Mouse (Mus musculus): ENCODE results near the gene Pgm5. TPM values are rescaled to one million over a fixed set of nuclear protein-coding genes. Genes with fewer than 3 reads are reported as not detected.
A peak's percentile ranks its signal among the peaks of the same experiment; 100 is the strongest.

Gene Pgm5
- polyA plus RNA-seq, 1 experiment from 2014 or later, result 4.8 TPM

DNA sequence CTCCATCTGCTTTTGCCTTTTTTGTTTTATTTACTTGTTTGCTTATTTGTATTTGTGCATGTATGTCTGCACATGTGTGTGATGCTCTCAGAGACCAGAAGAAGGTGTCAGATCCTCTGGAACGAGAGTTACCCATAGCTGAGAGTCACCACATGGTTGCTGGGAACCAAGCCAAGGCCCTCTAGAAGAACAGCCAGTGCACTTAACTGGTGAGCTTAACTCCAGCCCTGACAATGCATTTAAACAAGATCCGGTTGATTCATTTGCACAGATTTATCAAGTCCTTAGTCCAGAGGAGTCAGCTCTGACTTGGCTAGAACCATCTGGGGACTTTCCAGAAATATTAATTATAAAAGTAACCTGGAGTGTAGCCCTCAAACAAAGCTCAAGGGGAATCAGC lies 12.2 kb upstream of the Pgm5 start:
- WGBS, result 48% methylated on average over 2 of the region's 2 CpGs
- Histone ChIP-seq H3K4me1 (ENCODE audit: control insufficient read depth, insufficient read depth, low read length) (peaks cover 3% of the 10 kb centered on the region), H3K27me3 (replicated peaks; ENCODE audit: control insufficient read depth, insufficient read depth, low read length) (peaks cover 3% of the 10 kb centered on the region; the same call in 1 of the 2 replicates), H3K9ac (ENCODE audit: low read depth, low read length) (no peak overlapping the region), H3K27ac (ENCODE audit: low read length) (no peak overlapping the region), H3K4me2 (ENCODE audit: low read depth, low read length) (no peak overlapping the region), H3K36me3 (ENCODE audit: control insufficient read depth, insufficient read depth, low read length) (no peaks in the 10 kb centered on the region), H3K4me3 (ENCODE audit: low read length) (no peak overlapping the region), H3K9me3 (ENCODE audit: control insufficient read depth, low read length) (no peaks in the 10 kb centered on the region)
- ATAC-seq, result peak; percentile 29

DNA sequence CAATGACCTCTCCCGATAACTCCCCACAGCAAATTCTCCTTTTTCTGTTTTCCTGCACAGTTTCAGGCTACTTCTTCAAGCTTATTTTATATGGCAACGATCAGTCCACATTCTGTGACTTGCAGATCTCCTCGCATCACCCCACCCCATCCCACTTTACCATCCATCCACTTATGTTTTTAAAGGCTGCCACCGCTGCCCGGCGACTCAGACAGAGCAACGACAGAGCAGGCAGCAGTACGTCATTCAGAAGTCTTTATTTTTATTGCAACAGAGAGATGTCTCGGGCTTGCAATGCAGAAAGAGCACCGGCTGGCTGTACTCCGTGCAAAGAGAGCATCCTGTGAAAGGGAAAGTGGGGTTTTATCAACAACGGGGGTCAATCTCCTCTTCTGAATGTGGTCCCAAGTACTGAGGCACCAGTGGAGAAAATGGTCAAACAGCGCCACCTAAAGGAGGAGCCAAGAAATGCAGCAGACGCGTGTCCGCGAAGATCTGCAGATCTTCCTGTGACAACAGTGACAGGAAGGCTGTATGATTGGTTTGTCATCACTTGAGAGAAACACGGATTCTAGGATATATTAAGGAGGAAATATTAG lies 9.5 kb upstream of the Pgm5 start:
- peak overlapping the region; percentile 51 for H3K4me2 ChIP-seq (ENCODE audit: low read depth, low read length)
- H3K9ac ChIP-seq (ENCODE audit: low read depth, low read length), result peak overlapping the region; percentile 44
- 0 out of 2 replicates have a peak, but pooled peaks cover 3% of the 10 kb centered on the region for H3K9me3 ChIP-seq (ENCODE audit: control insufficient read depth, low read length)
- H3K4me3 ChIP-seq (ENCODE audit: low read length), result peak overlapping the region; percentile 40
- H3K27ac ChIP-seq (ENCODE audit: low read length), result no peak overlapping the region
- WGBS, result 13% methylated on average over 18 of the region's 18 CpGs
- no peaks in the 10 kb centered on the region for H3K36me3 ChIP-seq (ENCODE audit: control insufficient read depth, insufficient read depth, low read length)
- peaks cover 3% of the 10 kb centered on the region for H3K4me1 ChIP-seq (ENCODE audit: control insufficient read depth, insufficient read depth, low read length)
- H3K27me3 ChIP-seq (replicated peaks; ENCODE audit: control insufficient read depth, insufficient read depth, low read length), result 0 out of 2 replicates have a peak, but pooled peaks cover 3% of the 10 kb centered on the region
- ATAC-seq, result peak; percentile 80

DNA sequence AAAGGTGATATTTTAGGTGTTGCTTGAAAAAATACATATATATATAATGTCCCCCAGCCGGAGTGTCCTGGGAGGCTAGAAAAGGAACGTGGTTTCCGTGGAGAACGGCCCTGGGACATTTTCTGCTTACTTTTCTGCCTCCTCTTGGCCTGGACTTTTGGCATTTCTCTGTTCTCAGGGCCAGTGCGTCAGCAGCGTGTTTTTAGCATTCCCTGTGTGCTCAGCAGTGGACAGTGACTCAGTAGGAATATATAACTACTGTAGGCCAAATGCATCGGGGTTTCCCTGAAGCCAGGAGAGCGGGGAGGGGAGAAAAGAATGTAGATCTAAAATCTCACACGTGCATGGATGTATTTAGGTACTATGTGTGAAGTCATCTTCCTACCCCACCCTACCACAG lies 3.8 kb upstream of the Pgm5 start:
- ATAC-seq, result no peak
- Histone ChIP-seq H3K36me3 (ENCODE audit: control insufficient read depth, insufficient read depth, low read length) (no peaks in the 10 kb centered on the region), H3K4me2 (ENCODE audit: low read depth, low read length) (no peak overlapping the region)

DNA sequence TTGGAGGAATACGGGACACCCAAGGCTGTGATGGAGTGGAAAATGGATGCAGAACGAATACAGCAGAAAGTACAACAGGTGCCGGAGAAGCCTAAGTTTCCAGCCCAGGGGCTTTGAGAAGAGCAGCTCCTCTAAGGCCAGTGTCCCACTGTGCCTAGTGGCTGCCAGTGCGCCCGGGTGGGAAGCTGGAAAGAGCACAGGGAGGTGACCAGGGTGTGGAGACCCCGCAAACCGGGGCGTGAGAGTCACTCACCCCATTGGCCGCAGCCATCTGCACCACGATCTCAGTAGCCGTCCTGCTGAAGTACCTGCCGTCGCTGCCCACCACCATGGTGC lies 411 bp downstream of the Pgm5 start:
- WGBS, result 10% methylated on average over 13 of the region's 13 CpGs
- H3K27me3 ChIP-seq (replicated peaks; ENCODE audit: control insufficient read depth, insufficient read depth, low read length), result peaks cover 2% of the 10 kb centered on the region; the same call in 1 of the 2 replicates
- H3K4me3 ChIP-seq (ENCODE audit: low read length), result peak overlapping the region; percentile 69
- H3K36me3 ChIP-seq (ENCODE audit: control insufficient read depth, insufficient read depth, low read length), result no peaks in the 10 kb centered on the region
- peak overlapping the region; percentile 48 for H3K27ac ChIP-seq (ENCODE audit: low read length)
- H3K9me3 ChIP-seq (ENCODE audit: control insufficient read depth, low read length), result no peaks in the 10 kb centered on the region
- peak; percentile 56 for ATAC-seq
- peak overlapping the region; percentile 77 for H3K9ac ChIP-seq (ENCODE audit: low read depth, low read length)
- H3K4me1 ChIP-seq (ENCODE audit: control insufficient read depth, insufficient read depth, low read length), result peaks cover 3% of the 10 kb centered on the region
- peak overlapping the region; percentile 77 for H3K4me2 ChIP-seq (ENCODE audit: low read depth, low read length)

More for the DNA sequence above, 3.8 kb upstream of the Pgm5 start:
- 88% methylated on average over 9 of the region's 9 CpGs for WGBS
- H3K9me3 ChIP-seq (ENCODE audit: control insufficient read depth, low read length), result 0 out of 2 replicates have a peak, but pooled peaks cover 3% of the 10 kb centered on the region
- no peak overlapping the region for H3K4me3 ChIP-seq (ENCODE audit: low read length)
- peaks cover 3% of the 10 kb centered on the region for H3K4me1 ChIP-seq (ENCODE audit: control insufficient read depth, insufficient read depth, low read length)
- H3K9ac ChIP-seq (ENCODE audit: low read depth, low read length), result no peak overlapping the region
- no peak overlapping the region for H3K27ac ChIP-seq (ENCODE audit: low read length)
- H3K27me3 ChIP-seq (replicated peaks; ENCODE audit: control insufficient read depth, insufficient read depth, low read length), result peaks cover 2% of the 10 kb centered on the region; the same call in 1 of the 2 replicates

DNA sequence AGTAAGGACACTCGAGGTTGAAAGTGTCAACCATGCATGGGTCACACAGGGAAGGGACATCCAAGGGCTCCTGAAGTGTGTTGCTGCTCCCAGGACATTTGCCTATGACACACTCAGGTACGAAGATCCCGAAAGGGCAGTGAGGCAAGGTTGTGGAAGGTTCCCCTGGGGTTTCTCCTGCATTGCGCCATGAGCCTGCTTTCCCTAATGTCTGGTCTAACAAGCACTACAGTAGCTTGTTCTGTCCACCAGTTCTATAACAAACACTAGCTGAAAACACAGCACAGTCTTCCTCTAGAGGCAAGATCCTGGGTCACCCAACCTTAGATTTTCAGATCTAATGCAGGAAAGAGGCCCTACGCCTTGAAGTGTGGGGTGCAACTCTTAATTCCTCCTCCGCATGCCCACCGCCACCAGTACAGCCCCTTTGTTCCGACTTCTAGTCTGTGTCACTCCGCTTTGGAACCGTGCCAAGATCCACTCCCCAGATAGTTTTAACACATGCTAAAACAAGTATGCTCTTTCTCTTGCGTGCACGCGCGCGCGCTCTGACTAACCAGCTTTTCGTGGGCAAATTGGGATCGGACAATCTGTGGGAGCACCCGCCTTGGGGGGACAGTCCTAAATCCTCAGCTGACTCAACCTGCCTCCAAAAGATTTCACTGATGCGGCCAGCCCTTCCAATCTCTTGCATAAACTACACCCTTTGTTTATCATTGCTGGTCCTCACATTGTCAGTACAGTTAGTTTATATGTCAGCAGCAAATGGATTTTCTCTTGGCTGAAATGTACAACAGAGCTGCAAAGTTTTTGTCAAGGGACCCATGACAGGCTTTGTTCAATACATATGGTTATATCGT lies 10.0 kb downstream of the Pgm5 start:
- Histone ChIP-seq H3K9ac (ENCODE audit: low read depth, low read length) (no peak overlapping the region), H3K4me2 (ENCODE audit: low read depth, low read length) (peak overlapping the region; percentile 41; the same call in 1 of the 2 replicates), H3K27ac (ENCODE audit: low read length) (peak overlapping the region; percentile 71), H3K4me1 (ENCODE audit: control insufficient read depth, insufficient read depth, low read length) (peaks cover 19% of the 10 kb centered on the region), H3K27me3 (replicated peaks; ENCODE audit: control insufficient read depth, insufficient read depth, low read length) (no peaks in the 10 kb centered on the region), H3K4me3 (ENCODE audit: low read length) (no peak overlapping the region; the same call in 1 of the 2 replicates), H3K36me3 (ENCODE audit: control insufficient read depth, insufficient read depth, low read length) (no peaks in the 10 kb centered on the region), H3K9me3 (ENCODE audit: control insufficient read depth, low read length) (no peaks in the 10 kb centered on the region)
- 52% methylated on average over 21 of the region's 21 CpGs for WGBS
- ATAC-seq, result peak; percentile 21; the same call in 1 of the 2 replicates

DNA sequence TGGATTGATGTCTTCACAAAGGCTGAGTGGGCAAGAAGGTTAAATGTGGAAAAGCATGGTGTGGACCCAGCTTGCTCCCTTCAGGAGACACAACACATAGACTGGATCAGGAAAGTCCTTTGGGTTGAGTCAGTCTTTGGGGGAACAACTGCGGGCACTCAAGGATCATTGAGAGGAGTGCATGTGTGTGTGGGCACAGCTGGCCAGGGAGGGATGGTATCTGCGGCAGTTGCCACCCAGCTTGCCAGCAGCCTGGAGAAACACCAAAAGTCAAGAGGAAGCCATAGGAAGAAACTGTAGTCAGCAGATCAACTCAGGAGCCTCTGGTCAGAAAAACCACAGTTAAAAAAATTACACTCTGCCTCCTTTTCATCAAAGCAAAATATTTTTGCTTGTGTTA lies 12.8 kb downstream of the Pgm5 start:
- peak overlapping the region; percentile 55 for H3K27ac ChIP-seq (ENCODE audit: low read length)
- no peak overlapping the region for H3K9ac ChIP-seq (ENCODE audit: low read depth, low read length)
- H3K4me1 ChIP-seq (ENCODE audit: control insufficient read depth, insufficient read depth, low read length), result peaks cover 34% of the 10 kb centered on the region
- no peak overlapping the region for H3K4me2 ChIP-seq (ENCODE audit: low read depth, low read length)
- no peaks in the 10 kb centered on the region for H3K9me3 ChIP-seq (ENCODE audit: control insufficient read depth, low read length)
- no peaks in the 10 kb centered on the region for H3K27me3 ChIP-seq (replicated peaks; ENCODE audit: control insufficient read depth, insufficient read depth, low read length)
- WGBS, result 62% methylated on average over 2 of the region's 2 CpGs
- no peaks in the 10 kb centered on the region for H3K36me3 ChIP-seq (ENCODE audit: control insufficient read depth, insufficient read depth, low read length)
- no peak for ATAC-seq
- no peak overlapping the region for H3K4me3 ChIP-seq (ENCODE audit: low read length)

DNA sequence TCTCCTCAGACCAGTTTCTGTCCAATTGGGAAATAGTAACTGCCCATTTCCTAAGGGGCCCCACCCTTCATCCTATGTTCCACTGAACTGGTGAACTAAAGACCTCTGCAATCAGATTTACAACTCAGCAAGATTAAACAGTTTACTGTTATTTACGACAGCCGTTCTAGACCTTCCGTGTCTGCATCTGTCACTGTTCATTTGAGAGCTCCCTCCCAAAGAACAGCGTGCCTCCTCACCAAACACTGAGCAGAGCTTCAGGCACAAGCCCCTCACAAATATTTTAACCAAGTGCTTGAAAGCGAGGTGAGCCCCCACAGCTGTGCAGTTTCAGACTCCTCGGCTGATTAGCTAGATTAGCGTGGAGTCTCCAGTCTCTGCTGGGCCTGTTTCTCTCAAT lies 13.3 kb downstream of the Pgm5 start:
- Histone ChIP-seq H3K36me3 (ENCODE audit: control insufficient read depth, insufficient read depth, low read length) (no peaks in the 10 kb centered on the region), H3K9ac (ENCODE audit: low read depth, low read length) (no peak overlapping the region), H3K9me3 (ENCODE audit: control insufficient read depth, low read length) (no peaks in the 10 kb centered on the region), H3K4me2 (ENCODE audit: low read depth, low read length) (no peak overlapping the region), H3K27ac (ENCODE audit: low read length) (peak overlapping the region; percentile 55; the same call in 1 of the 2 replicates), H3K27me3 (replicated peaks; ENCODE audit: control insufficient read depth, insufficient read depth, low read length) (no peaks in the 10 kb centered on the region), H3K4me1 (ENCODE audit: control insufficient read depth, insufficient read depth, low read length) (peaks cover 34% of the 10 kb centered on the region), H3K4me3 (ENCODE audit: low read length) (no peak overlapping the region)
- 26% methylated on average over 7 of the region's 7 CpGs for WGBS
- ATAC-seq, result peak; percentile 74

DNA sequence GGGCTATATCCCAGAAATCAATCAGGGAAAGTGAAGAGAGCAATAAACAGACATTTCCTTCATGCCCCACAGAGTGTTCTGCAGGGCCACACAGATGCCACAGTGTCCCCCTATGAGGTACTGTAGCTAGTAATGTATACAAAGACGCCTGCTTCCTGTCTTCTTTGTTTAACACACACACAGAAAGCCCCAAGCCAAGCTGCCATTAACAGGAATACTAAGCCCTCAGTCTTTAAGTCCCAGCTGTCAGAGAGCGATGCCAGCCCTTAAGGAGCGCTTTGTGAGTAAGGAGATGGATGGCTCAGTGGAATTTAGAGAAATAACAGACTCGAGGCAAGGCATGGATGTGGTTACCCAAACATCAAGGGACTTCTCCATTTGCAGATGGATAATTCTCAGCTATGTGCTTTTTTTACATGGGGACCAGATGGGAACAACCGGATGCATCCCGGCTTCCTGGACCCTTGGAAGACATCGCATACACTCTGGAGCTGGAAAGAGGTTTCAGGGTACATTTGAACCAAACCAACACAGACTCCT lies 16.6 kb downstream of the Pgm5 start:
- Histone ChIP-seq H3K4me3 (ENCODE audit: low read length) (no peak overlapping the region), H3K9me3 (ENCODE audit: control insufficient read depth, low read length) (no peaks in the 10 kb centered on the region), H3K4me1 (ENCODE audit: control insufficient read depth, insufficient read depth, low read length) (peaks cover 27% of the 10 kb centered on the region), H3K36me3 (ENCODE audit: control insufficient read depth, insufficient read depth, low read length) (no peaks in the 10 kb centered on the region), H3K27me3 (replicated peaks; ENCODE audit: control insufficient read depth, insufficient read depth, low read length) (no peaks in the 10 kb centered on the region), H3K27ac (ENCODE audit: low read length) (peak overlapping the region; percentile 69), H3K9ac (ENCODE audit: low read depth, low read length) (no peak overlapping the region), H3K4me2 (ENCODE audit: low read depth, low read length) (peak overlapping the region; percentile 10; the same call in 1 of the 2 replicates)
- ATAC-seq, result peak; percentile 62
- 30% methylated on average over 7 of the region's 7 CpGs for WGBS

DNA sequence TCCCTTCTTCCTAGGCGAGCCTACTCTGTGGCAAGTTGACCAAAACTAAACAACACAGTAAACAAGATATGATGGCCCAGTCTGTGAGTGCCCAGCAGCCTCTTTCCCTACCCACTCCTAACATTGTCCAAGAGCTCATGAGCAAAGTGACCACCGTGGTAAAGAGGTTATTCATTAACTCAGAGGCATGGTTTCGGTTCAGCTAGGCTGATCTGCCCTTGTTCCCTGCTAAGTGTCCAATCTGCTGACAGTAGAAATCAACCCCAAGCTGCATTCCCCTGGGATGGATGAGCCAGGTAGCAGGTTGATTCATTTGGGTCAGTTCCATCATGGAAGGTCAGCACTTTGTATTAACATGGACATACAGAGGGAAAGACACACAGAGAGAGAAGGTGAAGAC lies 19.6 kb downstream of the Pgm5 start:
- ATAC-seq, result no peak

More for the DNA sequence above, 19.6 kb downstream of the Pgm5 start:
- H3K27ac ChIP-seq (ENCODE audit: low read length), result no peak overlapping the region
- no peak overlapping the region for H3K4me2 ChIP-seq (ENCODE audit: low read depth, low read length)
- no peaks in the 10 kb centered on the region for H3K9me3 ChIP-seq (ENCODE audit: control insufficient read depth, low read length)
- H3K4me1 ChIP-seq (ENCODE audit: control insufficient read depth, insufficient read depth, low read length), result peaks cover 15% of the 10 kb centered on the region
- H3K27me3 ChIP-seq (replicated peaks; ENCODE audit: control insufficient read depth, insufficient read depth, low read length), result no peaks in the 10 kb centered on the region
- H3K9ac ChIP-seq (ENCODE audit: low read depth, low read length), result no peak overlapping the region
- no peak overlapping the region for H3K4me3 ChIP-seq (ENCODE audit: low read length)
- WGBS, result 61% methylated on average over 3 of the region's 3 CpGs
- no peaks in the 10 kb centered on the region for H3K36me3 ChIP-seq (ENCODE audit: control insufficient read depth, insufficient read depth, low read length)
